Mouse (Mus musculus) MEL (cell line): ENCODE data around the gene Trip13. TPM values are rescaled to one million over a fixed set of nuclear protein-coding genes. Genes with fewer than 3 reads are reported as not detected.

Experiments
- DNase-seq: peaks from one replicate; pipeline ENCODE4 v3.0.0; 2011; ENCODE audit warnings: low read depth, low spot score
- H3K27ac ChIP-seq: 2 replicates; pipeline ENCODE4 v1.5.1; 2012; ENCODE audit warnings: low read depth, mild to moderate bottlenecking, control low read depth, low read length, moderate library complexity; ENCODE audit not compliant: control insufficient read depth
- H3K27me3 ChIP-seq, 2 experiments: fragments of 150-350 bp in 1 of 2; sonication (generic) in 1 of 2; 2 replicates each; pipeline ENCODE4 v1.6.1; 2012; ENCODE audit warnings: low read length in 2 of 2, mild to moderate bottlenecking in 2 of 2, improper control_type of control experiment in 1 of 2, moderate library complexity in 1 of 2; ENCODE audit not compliant: insufficient read depth in 2 of 2, control insufficient read depth in 1 of 2
- H3K36me3 ChIP-seq, 2 experiments: 2 replicates each; pipeline ENCODE4 v1.6.1; 2012 to 2014; ENCODE audit warnings: low read length in 2 of 2, improper control_type of control experiment in 1 of 2, inconsistent platforms in 1 of 2, mild to moderate bottlenecking in 1 of 2; ENCODE audit not compliant: insufficient read depth in 2 of 2, control insufficient read depth in 1 of 2
- H3K4me1 ChIP-seq, 2 experiments: fragments of 150-350 bp in 1 of 2; sonication (generic) in 1 of 2; 2 replicates each; pipeline ENCODE4 v1.6.1; 2012; ENCODE audit warnings: low read length in 2 of 2, improper control_type of control experiment in 1 of 2, mild to moderate bottlenecking in 1 of 2; ENCODE audit not compliant: insufficient read depth in 2 of 2, control insufficient read depth in 1 of 2
- H3K4me3 ChIP-seq, 2 experiments: fragments of 150-350 bp in 1 of 2; sonication (generic) in 1 of 2; 2 replicates each; pipeline ENCODE4 v1.5.1; 2012; ENCODE audit warnings: low read depth in 2 of 2, low read length in 2 of 2, mild to moderate bottlenecking in 2 of 2, moderate library complexity in 2 of 2, control low read depth in 1 of 2, improper control_type of control experiment in 1 of 2; ENCODE audit not compliant: control insufficient read depth in 1 of 2, insufficient read depth in 1 of 2
- H3K79me2 ChIP-seq: 2 replicates; pipeline ENCODE4 v1.6.1; 2012; ENCODE audit warnings: mild to moderate bottlenecking, low read length, moderate library complexity; ENCODE audit not compliant: control insufficient read depth, poor library complexity, insufficient read depth
- H3K9ac ChIP-seq: 2 replicates; pipeline ENCODE4 v1.6.1; 2012; ENCODE audit warnings: low read depth, mild to moderate bottlenecking, control low read depth, low read length, moderate library complexity; ENCODE audit not compliant: control insufficient read depth, poor library complexity, severe bottlenecking
- H3K9me3 ChIP-seq: fragments of 150-350 bp; sonication (generic); replicated peaks from 2 replicates; pipeline ENCODE4 v1.6.1; 2012; ENCODE audit warnings: mild to moderate bottlenecking, low read length, improper control_type of control experiment, moderate library complexity; ENCODE audit not compliant: insufficient read depth
- CHD1 ChIP-seq: IDR thresholded peaks from 2 replicates; pipeline ENCODE4 v1.6.1; 2012; ENCODE audit warnings: low read depth, mild to moderate bottlenecking, inconsistent platforms, low read length, improper control_type of control experiment
- CHD2 ChIP-seq: IDR thresholded peaks from 2 replicates; pipeline ENCODE4 v1.6.1; 2011; ENCODE audit warnings: low read length, improper control_type of control experiment
- CTCF ChIP-seq, 3 experiments: IDR thresholded peaks in 2 of 3; conservative IDR thresholded peaks in 1 of 3; 2 replicates each; pipeline ENCODE4 v1.5.1; 2011 to 2012; ENCODE audit warnings: low read length in 3 of 3, low read depth in 2 of 3, mild to moderate bottlenecking in 2 of 3, improper control_type of control experiment in 1 of 3, inconsistent platforms in 1 of 3, mixed read lengths in 1 of 3, moderate library complexity in 1 of 3; ENCODE audit not compliant: control insufficient read depth in 1 of 3, insufficient read depth in 1 of 3, poor library complexity in 1 of 3, severe bottlenecking in 1 of 3
- E2F4 ChIP-seq: IDR thresholded peaks from 2 replicates; pipeline ENCODE4 v1.6.1; 2011; ENCODE audit warnings: low read depth, low read length, improper control_type of control experiment, borderline replicate concordance
- ELF1 ChIP-seq: IDR thresholded peaks from 2 replicates; pipeline ENCODE4 v1.6.1; 2014; ENCODE audit warnings: low read depth, mild to moderate bottlenecking, inconsistent platforms, low read length, improper control_type of control experiment, moderate library complexity
- EP300 ChIP-seq, 2 experiments: IDR thresholded peaks; 2 replicates each; pipeline ENCODE4 v1.6.1; 2011; ENCODE audit warnings: improper control_type of control experiment in 2 of 2, low read length in 2 of 2, low read depth in 1 of 2, mild to moderate bottlenecking in 1 of 2
- ETS1 ChIP-seq: IDR thresholded peaks from 2 replicates; pipeline ENCODE4 v1.6.1; 2012; ENCODE audit warnings: low read depth, mild to moderate bottlenecking, inconsistent platforms, low read length, improper control_type of control experiment, moderate library complexity
- GABPA ChIP-seq: IDR thresholded peaks from 2 replicates; pipeline ENCODE4 v1.6.1; 2012; ENCODE audit warnings: low read depth, mild to moderate bottlenecking, inconsistent platforms, low read length, improper control_type of control experiment, moderate library complexity
- MAFK ChIP-seq: IDR thresholded peaks from 2 replicates; pipeline ENCODE4 v1.6.1; 2011; ENCODE audit warnings: low read depth, mild to moderate bottlenecking, low read length, improper control_type of control experiment, borderline replicate concordance
- MXI1 ChIP-seq: IDR thresholded peaks from 2 replicates; pipeline ENCODE4 v1.6.1; 2011; ENCODE audit warnings: mild to moderate bottlenecking, low read depth, low read length, improper control_type of control experiment
- NRF1 ChIP-seq: IDR thresholded peaks from 2 replicates; pipeline ENCODE4 v1.6.1; 2014; ENCODE audit warnings: low read depth, mild to moderate bottlenecking, inconsistent platforms, low read length, improper control_type of control experiment, moderate library complexity; ENCODE audit not compliant: poor library complexity, insufficient read depth, severe bottlenecking
- POLR2A ChIP-seq, 2 experiments: IDR thresholded peaks; 2 replicates each; pipeline ENCODE4 v1.6.1; 2011 to 2012; ENCODE audit warnings: low read length in 2 of 2, mild to moderate bottlenecking in 2 of 2, control low read depth in 1 of 2, improper control_type of control experiment in 1 of 2, low read depth in 1 of 2, moderate library complexity in 1 of 2; ENCODE audit not compliant: control insufficient read depth in 1 of 2, insufficient read depth in 1 of 2, poor library complexity in 1 of 2
- POLR2AphosphoS5 ChIP-seq: IDR thresholded peaks from 2 replicates; pipeline ENCODE4 v1.6.1; 2012; ENCODE audit warnings: low read depth, borderline replicate concordance, mild to moderate bottlenecking, inconsistent platforms, low read length, moderate library complexity, mixed read lengths
- RAD21 ChIP-seq: IDR thresholded peaks from 2 replicates; pipeline ENCODE4 v1.6.1; 2011; ENCODE audit warnings: mild to moderate bottlenecking, low read depth, low read length, improper control_type of control experiment
- RCOR1 ChIP-seq: IDR thresholded peaks from 2 replicates; pipeline ENCODE4 v1.6.1; 2012; ENCODE audit warnings: low read depth, mild to moderate bottlenecking, inconsistent platforms, low read length, improper control_type of control experiment
- SIN3A ChIP-seq: IDR thresholded peaks from 2 replicates; pipeline ENCODE4 v1.6.1; 2012; ENCODE audit warnings: low read length, improper control_type of control experiment, inconsistent platforms
- SMC3 ChIP-seq: IDR thresholded peaks from 2 replicates; pipeline ENCODE4 v1.6.1; 2011; ENCODE audit warnings: low read depth, low read length, improper control_type of control experiment
- USF2 ChIP-seq, 2 experiments: IDR thresholded peaks; 2 replicates each; pipeline ENCODE4 v1.6.1; 2011 to 2012; ENCODE audit warnings: improper control_type of control experiment in 2 of 2, low read length in 2 of 2, borderline replicate concordance in 1 of 2, inconsistent platforms in 1 of 2, low read depth in 1 of 2, mild to moderate bottlenecking in 1 of 2; ENCODE audit not compliant: insufficient read depth in 1 of 2
- ZC3H11A ChIP-seq: IDR thresholded peaks from 2 replicates; pipeline ENCODE4 v1.6.1; 2012; ENCODE audit warnings: low read depth, mild to moderate bottlenecking, inconsistent platforms, low read length, improper control_type of control experiment
- polyA plus RNA-seq, 2 experiments: library from polyadenylated mRNA; stranded (reverse) in 1 of 2; unstranded in 1 of 2; fragments of >175 nt in 1 of 2; fragments of >200 nt in 1 of 2; gene quantifications; 2 replicates each; pipeline versions ENCODE4 v1.2.1 to v1.2.4; 2012; ENCODE audit warnings: low replicate concordance in 2 of 2, low read depth in 1 of 2; ENCODE audit not compliant: insufficient read length in 2 of 2, insufficient read depth in 1 of 2, missing spikeins in 1 of 2
- total RNA-seq: library from RNA; depleted of rRNA; stranded (reverse); fragments of 300-350 nt; gene quantifications from 2 replicates; pipeline ENCODE4 v1.2.3, GENCODE M21; 2012

Gene Trip13
- total and polyA plus RNA-seq, 3 experiments = 48.9 to 55.3 TPM; not detected in 1

DNA sequence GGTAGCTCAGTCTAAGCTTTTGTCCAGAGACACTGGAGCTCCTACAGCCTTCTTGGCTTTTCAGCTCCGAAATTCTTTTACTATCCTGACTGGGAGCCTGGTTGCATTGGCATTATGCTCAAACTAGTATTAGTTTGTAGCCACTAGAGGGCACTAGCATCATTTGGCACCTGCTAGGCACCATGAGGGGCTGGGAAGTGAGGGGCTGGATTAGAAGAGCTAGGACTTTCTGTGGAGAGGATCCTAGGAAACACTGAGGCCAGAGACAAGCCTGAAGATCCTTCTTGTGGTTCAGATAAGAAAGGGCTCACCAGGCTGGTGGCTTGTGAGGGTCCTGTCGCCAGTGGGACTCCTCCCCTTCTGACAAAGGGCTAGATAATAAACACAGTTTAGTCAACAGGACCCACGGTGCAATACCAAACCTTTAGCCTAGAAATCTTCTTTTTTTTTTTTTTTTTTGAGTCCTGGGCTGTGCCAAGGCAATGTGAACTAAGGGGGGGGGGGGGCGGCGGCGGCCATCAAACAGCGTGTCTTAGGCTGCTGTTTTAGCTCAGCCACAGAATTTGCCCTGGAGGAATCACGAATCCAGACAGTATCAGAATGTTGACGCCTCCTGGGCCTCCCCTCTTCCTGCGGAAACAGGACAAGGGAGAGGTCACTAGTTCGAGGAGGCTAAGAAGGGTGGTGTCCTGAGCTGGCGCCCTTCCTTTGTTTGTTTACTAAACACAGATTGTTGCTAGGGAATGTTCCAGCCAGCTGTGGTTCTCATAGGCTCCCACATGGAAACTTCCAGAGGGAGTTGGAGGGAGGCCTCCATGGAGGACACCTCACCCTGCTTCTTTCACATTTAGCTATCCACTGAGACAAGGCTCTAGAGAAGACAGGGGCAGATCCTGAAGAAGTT, 33.2 kb upstream of the Trip13 start:
- Histone ChIP-seq H3K9ac (peak overlapping the region; percentile 36; the same call in 1 of the 2 replicates), H3K4me3 (peak overlapping the region; percentile 16 to 23; a peak in 2 of 4 replicates)
- no peak for TF ChIP-seq USF2 (IDR thresholded peaks at IDR 0.05; ENCODE audit: borderline replicate concordance in 1 of 2, insufficient read depth in 1 of 2, low read depth in 1 of 2, low read length in 2 of 2)
- peak; percentile 95 for TF ChIP-seq RAD21
- TF ChIP-seq ZC3H11A = peak; percentile 75
- TF ChIP-seq CTCF (IDR thresholded peaks at IDR 0.05 in 2 of 3, conservative IDR thresholded peaks at IDR 0.05 in 1 of 3; ENCODE audit: control insufficient read depth in 1 of 3, insufficient read depth in 1 of 3, low read depth in 2 of 3, low read length in 3 of 3, poor library complexity in 1 of 3, severe bottlenecking in 1 of 3) = peak; percentile 73 to 92 (median 73)
- 0 out of 2 replicates have a peak, but pooled peaks have one; percentile 32 for TF ChIP-seq SIN3A
- TF ChIP-seq NRF1 = no peak
- peak; percentile 84 for TF ChIP-seq SMC3
- TF ChIP-seq E2F4 = no peak

DNA sequence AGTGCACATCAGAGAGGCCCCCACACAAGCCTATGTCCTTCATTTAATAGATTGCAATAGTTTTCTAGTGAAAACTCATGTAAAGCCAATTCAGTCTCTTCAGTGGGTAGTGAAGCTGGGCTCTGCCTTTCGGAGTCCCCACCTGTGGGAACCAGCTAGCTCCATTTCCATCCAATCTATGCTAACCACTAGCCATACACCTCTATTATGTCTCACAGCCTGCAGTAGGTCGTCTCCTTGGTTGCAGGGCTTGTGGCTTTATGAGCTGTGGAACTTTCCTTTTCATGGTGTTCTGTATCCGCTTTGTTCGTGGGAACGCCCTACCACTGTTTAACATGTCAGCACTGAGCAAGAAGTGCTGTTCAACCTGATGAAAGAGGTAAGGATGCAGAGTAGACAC, 26.0 kb upstream of the Trip13 start, which contains the start of gene Zdhhc11:
TSS of gene Zdhhc11 (plus strand) at position 301 of the 400 bp plus-strand sequence.
- no peaks in the 10 kb centered on the region for H3K4me1 ChIP-seq
- DNase-seq = no peak
- H3K4me3 ChIP-seq = no peak within 1 kb of the TSS
- no peaks in the 10 kb centered on the region for H3K27me3 ChIP-seq
- no peaks in the 10 kb centered on the region for H3K79me2 ChIP-seq
- TF ChIP-seq CHD1 = no peak
- no peak for TF ChIP-seq CHD2
- no peak for TF ChIP-seq ETS1
- no peak for TF ChIP-seq EP300 (IDR thresholded peaks at IDR 0.05; ENCODE audit: low read depth in 1 of 2, low read length in 2 of 2)
- no peak for TF ChIP-seq ELF1
- TF ChIP-seq RCOR1 = no peak
- TF ChIP-seq GABPA = no peak
- no peak for TF ChIP-seq E2F4
- no peak for TF ChIP-seq POLR2A (IDR thresholded peaks at IDR 0.05; ENCODE audit: control insufficient read depth in 1 of 2, insufficient read depth in 1 of 2, low read depth in 1 of 2, low read length in 2 of 2, poor library complexity in 1 of 2)
- no peak for TF ChIP-seq MXI1
- TF ChIP-seq MAFK = no peak
- TF ChIP-seq POLR2AphosphoS5 = no peak
- H3K27ac ChIP-seq = no peak within 1 kb of the TSS
- no peak within 1 kb of the TSS for H3K9ac ChIP-seq
- no peaks in the 10 kb centered on the region; a peak in 1 of 4 replicates for H3K36me3 ChIP-seq
- H3K9me3 ChIP-seq = no peaks in the 10 kb centered on the region

More for the DNA sequence above, 33.2 kb upstream of the Trip13 start:
- Histone ChIP-seq H3K79me2 (no peaks in the 10 kb centered on the region), H3K27me3 (no peaks in the 10 kb centered on the region), H3K9me3 (no peaks in the 10 kb centered on the region), H3K36me3 (no peaks in the 10 kb centered on the region), H3K27ac (no peak overlapping the region), H3K4me1 (peaks cover 0 to 5% of the 10 kb centered on the region in 2 experiments; a peak in 1 of 4 replicates)
- peak; percentile 75 for DNase-seq
